Mouse (Mus musculus) midbrain, embryonic 14.5 days (tissue): ENCODE measurements around the gene Pik3r6. TPM values are rescaled to one million over a fixed set of nuclear protein-coding genes. Genes with fewer than 3 reads are reported as not detected.

Experiments
- ATAC-seq: fragments of 200-750 bp; cut with Nextera tagmentation; 2 replicates; pipeline ENCODE4 v1.8.0; 2017; ENCODE audit warnings: moderate number of reproducible peaks, moderate library complexity; ENCODE audit not compliant: low FRiP score, low TSS enrichment
- DNase-seq: peaks from one replicate; pipeline ENCODE4 v3.0.0-alpha.2; 2015
- H3K27ac ChIP-seq: fragments of 300-500 bp; sonication (generic); replicated peaks from 2 replicates; pipeline ENCODE4 v1.5.1; 2014; ENCODE audit warnings: mild to moderate bottlenecking, low read depth, low read length, moderate library complexity
- H3K27me3 ChIP-seq: fragments of 300-500 bp; sonication (generic); 2 replicates; pipeline ENCODE4 v1.6.1; 2014; ENCODE audit warnings: low read length, control low read depth, mixed read lengths; ENCODE audit not compliant: control insufficient read depth, insufficient read depth
- H3K36me3 ChIP-seq: fragments of 300-500 bp; sonication (generic); 2 replicates; pipeline ENCODE4 v1.6.1; 2014; ENCODE audit warnings: low read length, control low read depth; ENCODE audit not compliant: control insufficient read depth, insufficient read depth
- H3K4me1 ChIP-seq: fragments of 300-500 bp; sonication (generic); 2 replicates; pipeline ENCODE4 v1.6.1; 2014; ENCODE audit warnings: mild to moderate bottlenecking, antibody characterized with exemption, low read length, control low read depth; ENCODE audit not compliant: control insufficient read depth, insufficient read depth
- H3K4me2 ChIP-seq: fragments of 300-500 bp; sonication (generic); 2 replicates; pipeline ENCODE4 v1.6.1; 2014; ENCODE audit warnings: mild to moderate bottlenecking, low read length, moderate library complexity
- H3K4me3 ChIP-seq: fragments of 300-500 bp; sonication (generic); replicated peaks from 2 replicates; pipeline ENCODE4 v1.5.1; 2014; ENCODE audit warnings: low read depth, low read length
- H3K9ac ChIP-seq: fragments of 300-500 bp; sonication (generic); replicated peaks from 2 replicates; pipeline ENCODE4 v1.6.1; 2014; ENCODE audit warnings: mild to moderate bottlenecking, low read length, moderate library complexity
- H3K9me3 ChIP-seq: fragments of 300-500 bp; sonication (generic); 2 replicates; pipeline ENCODE4 v1.6.1; 2016; ENCODE audit warnings: low read length, control low read depth, mixed read lengths; ENCODE audit not compliant: control insufficient read depth
- WGBS: fragments of 180-500 bp; shearing (Covaris S2); extraction: QIAGEN DNeasy Blood & Tissue Kit; methylation state at CpG from one replicate; pipeline ENCODE4 v1.1.7; 2014; 5-methylcytosine and 5-hydroxymethylcytosine counted together
- polyA plus RNA-seq: library from polyadenylated mRNA; unstranded; fragments of >200 nt; fragmentation: Nextera tagmentation; extraction: Ambion mirVana; gene quantifications from 2 replicates; pipeline ENCODE4 v1.2.1, GENCODE M21; 2014

Pik3r6 gene
- polyA plus RNA-seq, 1 experiment from 2014 or later, result 1.5 TPM

DNA sequence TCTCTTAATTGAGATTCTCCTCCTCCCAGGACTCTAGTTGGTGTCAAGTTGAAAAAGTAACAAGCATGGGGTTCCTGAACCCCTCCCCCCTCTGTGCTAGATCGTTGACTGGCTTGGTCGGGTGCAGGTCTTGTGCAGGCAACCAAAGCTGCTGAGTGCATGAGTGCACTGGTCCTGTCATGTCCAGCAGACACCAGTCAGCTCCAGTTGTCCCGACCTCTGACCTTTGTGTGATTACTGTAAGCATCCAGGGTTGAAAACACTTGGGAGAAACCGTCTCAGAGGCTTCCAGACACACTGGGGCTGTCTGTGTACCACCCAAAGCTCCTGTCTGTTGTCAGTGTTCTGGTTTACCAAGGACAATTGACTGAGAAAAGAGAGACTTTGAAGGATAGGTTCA lies 47.5 kb downstream of the Pik3r6 start:
- no peak for ATAC-seq
- no peaks in the 10 kb centered on the region for H3K9me3 ChIP-seq
- 56% methylated on average over 4 of the region's 4 CpGs for WGBS

DNA sequence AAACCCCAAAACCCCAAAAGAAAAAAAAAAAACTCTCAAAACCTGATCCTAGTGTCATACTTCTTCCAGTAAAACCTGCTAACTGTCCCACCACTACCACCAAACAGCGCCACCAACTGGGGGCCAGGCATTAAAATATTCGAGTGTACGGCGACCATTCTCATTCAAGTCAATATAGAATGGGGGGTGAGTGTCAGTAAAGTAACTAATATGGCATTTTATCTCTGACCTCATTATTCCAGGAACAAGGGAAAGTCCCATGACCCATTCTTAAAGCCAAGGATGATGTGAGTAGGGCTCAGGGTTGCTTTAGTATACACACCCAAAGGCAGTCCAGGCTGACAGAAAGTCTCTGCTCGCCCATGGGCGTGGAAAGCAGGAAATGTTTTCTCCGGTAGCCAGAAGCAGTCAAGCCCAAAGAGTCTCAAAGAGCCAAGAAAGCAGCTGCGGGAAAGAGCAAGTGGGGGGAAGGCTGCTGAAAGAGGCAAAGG lies 51.2 kb downstream of the Pik3r6 start:
- DNase-seq (no peak), ATAC-seq (no peak)
- Histone ChIP-seq H3K4me1 (no peaks in the 10 kb centered on the region), H3K4me2 (no peak overlapping the region), H3K36me3 (no peaks in the 10 kb centered on the region), H3K27ac (no peak overlapping the region), H3K4me3 (no peak overlapping the region), H3K9ac (no peak overlapping the region), H3K9me3 (no peaks in the 10 kb centered on the region), H3K27me3 (no peaks in the 10 kb centered on the region)
- 47% methylated on average over 8 of the region's 8 CpGs for WGBS

More for the DNA sequence above, 47.5 kb downstream of the Pik3r6 start:
- Histone ChIP-seq H3K36me3 (no peaks in the 10 kb centered on the region), H3K27me3 (no peaks in the 10 kb centered on the region), H3K9ac (no peak overlapping the region), H3K4me3 (no peak overlapping the region), H3K27ac (no peak overlapping the region), H3K4me1 (no peaks in the 10 kb centered on the region), H3K4me2 (no peak overlapping the region)
- DNase-seq, result no peak

DNA sequence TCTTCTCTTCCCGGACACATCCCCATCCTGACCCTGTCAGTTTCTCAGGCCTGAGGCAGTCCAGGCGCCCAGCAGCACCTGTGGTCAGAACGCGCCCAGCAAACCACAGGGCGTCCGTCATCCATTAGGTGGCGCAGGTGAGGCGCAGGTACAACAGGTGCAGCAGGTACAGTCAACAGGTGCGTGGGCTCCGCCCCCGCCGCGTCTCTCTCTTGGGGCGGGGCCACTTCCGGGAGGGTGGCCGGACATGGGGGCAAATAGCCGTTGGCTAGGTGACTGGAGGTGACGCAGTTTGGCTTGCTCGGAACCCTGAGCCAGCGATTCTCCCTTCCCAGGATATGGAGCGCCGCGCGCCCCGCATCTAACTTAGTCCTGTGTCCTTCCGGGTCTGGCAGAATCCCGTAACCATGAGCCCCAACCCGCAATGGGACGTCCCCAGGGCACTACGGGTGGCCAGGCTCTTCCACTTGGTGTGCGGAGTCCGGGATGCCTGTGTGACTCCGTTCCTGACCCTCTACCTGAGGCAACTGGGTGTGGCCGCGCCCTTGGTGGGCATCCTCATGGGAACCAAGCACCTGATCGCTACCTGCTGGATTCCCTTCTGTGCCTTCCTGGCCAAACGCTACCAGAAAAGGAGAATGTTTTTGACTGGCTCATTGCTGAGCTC lies 53.2 kb downstream of the Pik3r6 start, which contains the start of gene Mfsd6l:
Gene Mfsd6l, plus strand, starts transcription at position 269 of the 667 bp plus-strand sequence.
- no peak within 1 kb of the TSS for H3K27ac ChIP-seq
- 0 out of 2 replicates have a peak within 1 kb of the TSS, but pooled peaks have one; percentile 10 for H3K4me3 ChIP-seq
- DNase-seq (no peak), ATAC-seq (no peak)
- no peaks in the 10 kb centered on the region for H3K9me3 ChIP-seq
- 8% methylated on average over 37 of the region's 37 CpGs for WGBS
- no peaks in the 10 kb centered on the region for H3K36me3 ChIP-seq
- no peaks in the 10 kb centered on the region for H3K4me1 ChIP-seq
- H3K9ac ChIP-seq, result no peak within 1 kb of the TSS
- peak within 1 kb of the TSS; percentile 46 for H3K4me2 ChIP-seq
- no peaks in the 10 kb centered on the region for H3K27me3 ChIP-seq

DNA sequence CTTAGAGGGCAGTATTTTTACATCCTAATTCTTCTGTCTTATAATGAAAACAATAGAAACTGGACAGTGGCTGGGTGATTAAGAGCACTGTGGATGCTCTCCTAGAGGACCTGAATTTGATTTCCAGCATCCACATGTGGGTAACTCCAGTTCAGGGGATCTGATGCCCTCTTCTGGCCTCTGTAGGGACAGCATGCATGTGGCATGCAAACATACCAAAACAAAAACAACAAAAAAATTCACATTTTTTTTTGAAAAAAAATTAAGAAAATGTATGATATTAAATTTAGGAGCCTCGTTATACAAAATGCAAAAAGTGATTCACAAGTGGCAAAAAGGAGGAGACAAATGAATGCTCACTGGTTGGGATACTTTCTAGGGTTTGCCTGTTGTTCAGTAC lies 56.7 kb downstream of the Pik3r6 start:
- ATAC-seq, result no peak
- H3K9me3 ChIP-seq, result no peaks in the 10 kb centered on the region
- no peaks in the 10 kb centered on the region for H3K36me3 ChIP-seq
- H3K4me3 ChIP-seq, result no peak overlapping the region
- H3K4me2 ChIP-seq, result no peak overlapping the region
- H3K27ac ChIP-seq, result no peak overlapping the region
- H3K4me1 ChIP-seq, result no peaks in the 10 kb centered on the region
- WGBS, result 60% methylated on average over 1 of the region's 1 CpGs
- DNase-seq, result no peak
- H3K27me3 ChIP-seq, result no peaks in the 10 kb centered on the region
- no peak overlapping the region for H3K9ac ChIP-seq

DNA sequence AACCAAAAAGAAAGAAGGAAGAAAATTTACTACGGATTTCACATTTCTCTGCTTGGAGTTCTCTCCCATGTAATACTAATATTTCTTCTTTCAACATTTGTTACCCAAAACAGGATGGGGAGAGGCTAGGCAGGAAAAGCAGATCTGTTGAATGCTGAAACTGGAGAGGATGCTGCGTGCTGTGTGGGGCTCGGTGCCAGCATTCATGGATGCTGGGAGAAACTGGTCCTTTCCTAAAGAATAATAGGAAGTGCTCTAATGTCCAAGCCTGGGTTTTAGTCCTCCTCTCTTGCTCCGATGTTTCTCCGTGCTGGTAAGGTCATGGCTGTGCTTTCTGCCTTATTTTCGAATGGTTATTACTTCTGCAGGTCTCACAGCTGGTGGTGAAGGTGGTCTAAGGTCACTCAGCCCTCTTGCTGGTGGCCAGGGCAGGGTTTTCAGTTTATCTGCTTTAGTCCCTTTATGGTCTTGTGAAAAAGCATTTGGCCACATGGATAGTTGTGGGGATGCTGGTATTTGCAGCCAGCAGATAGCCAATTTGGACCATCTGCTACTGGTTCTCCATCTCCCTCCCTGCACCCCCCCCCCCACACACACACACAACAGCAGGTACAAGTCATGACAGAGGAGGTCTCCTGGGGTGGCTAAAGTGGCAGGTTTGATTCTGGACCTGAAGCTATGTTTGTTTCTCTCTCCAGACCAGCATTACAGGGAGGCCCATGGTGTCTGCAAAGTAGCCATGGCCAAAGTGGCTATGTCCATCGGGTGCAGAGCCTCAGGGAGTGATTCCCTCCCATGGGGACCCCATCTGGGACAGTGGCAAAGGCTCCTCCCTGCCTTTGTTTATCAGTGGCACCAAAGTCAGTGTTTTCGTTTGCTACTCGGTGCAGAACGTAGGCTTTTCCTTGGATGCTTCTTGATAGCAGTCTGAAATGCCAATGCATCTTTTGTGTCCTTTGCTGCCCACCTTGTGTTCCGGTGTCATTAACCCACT lies 59.4 kb downstream of the Pik3r6 start:
- H3K4me3 ChIP-seq, result no peak overlapping the region
- no peaks in the 10 kb centered on the region for H3K9me3 ChIP-seq
- ATAC-seq (no peak), DNase-seq (no peak)
- no peak overlapping the region for H3K4me2 ChIP-seq
- H3K9ac ChIP-seq, result no peak overlapping the region
- no peaks in the 10 kb centered on the region for H3K4me1 ChIP-seq
- WGBS, result 84% methylated on average over 11 of the region's 11 CpGs
- H3K27ac ChIP-seq, result no peak overlapping the region
- H3K36me3 ChIP-seq, result no peaks in the 10 kb centered on the region
- no peaks in the 10 kb centered on the region for H3K27me3 ChIP-seq

DNA sequence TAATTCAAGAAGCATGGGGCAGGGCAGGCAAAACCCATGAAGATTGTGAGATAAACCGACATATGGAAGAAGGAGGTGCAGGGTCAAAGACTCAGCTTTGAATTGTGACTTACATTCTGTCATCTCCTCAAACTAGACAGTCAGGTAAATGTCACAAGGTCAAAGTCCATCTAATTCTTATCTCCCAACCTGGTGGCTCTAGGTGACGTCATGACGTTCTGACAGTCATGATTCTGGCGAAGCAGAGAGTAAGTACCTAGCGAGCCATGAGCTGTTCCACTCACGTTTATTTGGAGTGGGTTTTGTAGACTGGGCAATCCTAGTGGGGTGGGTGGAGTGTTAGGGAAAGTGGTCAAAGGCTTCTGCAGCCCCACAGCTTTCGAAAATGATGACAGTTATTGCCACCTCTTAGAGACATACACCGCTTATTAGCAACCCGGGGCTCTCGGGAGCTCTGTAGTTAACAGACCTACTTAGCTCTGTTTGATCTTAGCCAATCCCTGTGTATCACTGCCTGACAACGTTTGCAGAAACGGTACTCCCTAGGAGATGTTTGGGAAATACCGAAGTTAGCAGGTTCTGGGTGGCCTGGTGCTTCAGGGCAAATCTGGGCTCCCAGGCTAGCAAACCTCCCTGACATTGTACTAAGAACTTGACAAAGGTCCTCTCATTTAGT lies 61.7 kb downstream of the Pik3r6 start:
- Histone ChIP-seq H3K4me1 (no peaks in the 10 kb centered on the region), H3K4me2 (no peak overlapping the region), H3K4me3 (no peak overlapping the region), H3K27ac (no peak overlapping the region), H3K9me3 (no peaks in the 10 kb centered on the region), H3K36me3 (no peaks in the 10 kb centered on the region), H3K9ac (no peak overlapping the region), H3K27me3 (0 out of 2 replicates have a peak, but pooled peaks cover 3% of the 10 kb centered on the region)
- DNase-seq (no peak), ATAC-seq (no peak)
- 81% methylated on average over 13 of the region's 13 CpGs for WGBS

DNA sequence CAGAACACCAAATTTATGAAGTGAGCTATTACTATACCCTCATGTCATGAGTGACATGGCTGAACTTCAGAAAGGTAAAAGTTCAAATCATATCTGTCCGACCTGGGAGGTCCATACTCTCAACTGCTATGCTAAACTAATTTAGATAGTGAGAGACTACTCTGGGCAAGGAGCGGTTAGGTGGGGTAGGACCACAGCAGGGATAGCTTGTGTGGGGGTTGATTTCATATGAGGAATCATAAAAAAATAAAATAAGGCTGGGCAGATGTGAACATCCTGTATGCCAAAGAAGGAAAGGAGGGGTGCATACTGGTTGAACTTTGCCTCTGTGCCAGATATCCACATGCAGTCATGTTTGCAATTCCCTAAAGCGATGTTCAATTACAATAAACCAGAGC lies 62.2 kb downstream of the Pik3r6 start:
- Histone ChIP-seq H3K27ac (no peak overlapping the region), H3K27me3 (0 out of 2 replicates have a peak, but pooled peaks cover 3% of the 10 kb centered on the region), H3K4me2 (no peak overlapping the region), H3K9ac (no peak overlapping the region), H3K4me1 (no peaks in the 10 kb centered on the region), H3K36me3 (no peaks in the 10 kb centered on the region), H3K9me3 (no peaks in the 10 kb centered on the region), H3K4me3 (no peak overlapping the region)
- no peak for ATAC-seq
- WGBS, result 87% methylated on average over 3 of the region's 3 CpGs
- no peak for DNase-seq

DNA sequence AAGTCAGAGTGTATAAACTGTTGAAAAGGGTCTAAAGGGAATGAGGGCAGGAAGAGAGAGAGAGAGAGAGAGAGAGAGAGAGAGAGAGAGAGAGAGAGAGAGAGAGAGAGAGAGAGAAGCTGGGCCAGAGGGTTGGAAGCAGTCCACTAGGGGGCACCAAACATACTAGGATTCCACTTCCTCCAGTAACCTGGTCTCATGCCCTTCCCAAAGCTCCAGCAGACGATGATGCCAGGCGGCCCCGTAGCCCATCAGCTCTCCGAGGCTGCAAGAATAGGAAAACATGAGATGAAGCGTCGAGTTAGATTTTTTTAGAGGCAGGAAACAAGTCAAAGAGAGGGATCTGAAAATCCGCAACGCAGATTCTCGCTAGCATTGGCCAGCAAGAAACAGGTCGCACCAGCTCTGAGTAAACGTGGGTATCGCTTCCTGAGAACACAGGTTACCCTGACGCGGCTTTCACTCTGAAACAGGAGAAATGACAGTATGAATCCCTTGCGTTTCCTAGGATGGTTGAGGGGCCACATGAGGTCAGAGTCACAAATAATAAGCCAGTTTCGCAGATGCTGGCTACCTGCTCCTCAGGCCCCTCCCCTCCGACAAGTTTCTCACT lies 63.7 kb downstream of the Pik3r6 start:
- Histone ChIP-seq H3K9me3 (no peaks in the 10 kb centered on the region), H3K4me3 (peak overlapping the region; percentile 24), H3K36me3 (no peaks in the 10 kb centered on the region), H3K9ac (peak overlapping the region; percentile 27; the same call in 1 of the 2 replicates), H3K27ac (no peak overlapping the region), H3K4me2 (peak overlapping the region; percentile 59), H3K4me1 (no peaks in the 10 kb centered on the region), H3K27me3 (0 out of 2 replicates have a peak, but pooled peaks cover 3% of the 10 kb centered on the region)
- ATAC-seq (no peak), DNase-seq (peak; percentile 95)
- 22% methylated on average over 17 of the region's 17 CpGs for WGBS
